Mouse (Mus musculus): ENCODE measurements around the gene Acot4. TPM values are rescaled to one million over a fixed set of nuclear protein-coding genes. Genes with fewer than 3 reads are reported as not detected.
"Not testable (repeated sequence)": the region's sequence is repeated elsewhere in the genome, so short reads cannot be mapped to it uniquely, and the experiment has no call there.

Acot4 gene
- polyA plus RNA-seq, 1 experiment from 2014 or later, result 6.0 TPM

DNA sequence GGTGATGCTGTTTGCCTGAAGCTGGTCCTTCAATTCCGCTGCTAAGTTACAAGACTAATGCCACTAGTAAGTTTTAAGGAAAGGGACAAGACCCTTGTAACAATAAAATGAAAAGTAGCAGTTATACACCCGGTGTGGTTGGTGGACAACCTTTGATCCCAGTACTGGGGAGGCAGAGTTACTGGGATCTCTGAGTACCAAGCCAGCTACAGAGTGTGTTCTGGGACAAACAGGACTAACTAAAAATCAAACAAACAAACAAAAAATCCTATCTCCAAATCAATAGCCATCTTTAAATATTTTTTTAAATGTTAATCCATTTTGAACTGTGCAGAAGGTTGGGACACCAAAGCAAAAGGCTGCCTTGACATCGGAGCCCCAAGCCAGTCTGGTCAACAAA is 28.0 kb upstream of the Acot4 start:
- Histone ChIP-seq H3K4me2 (peak overlapping the region; percentile 73), H3K36me3 (no peaks in the 10 kb centered on the region; the same call in none of the 2 replicates), H3K27ac (no peak overlapping the region), H3K4me3 (replicated peaks) (peak overlapping the region; percentile 53), H3K27me3 (no peaks in the 10 kb centered on the region), H3K9ac (peak overlapping the region; percentile 50; the same call in 1 of the 2 replicates), H3K9me3 (replicated peaks) (no peaks in the 10 kb centered on the region), H3K4me1 (peaks cover 43% of the 10 kb centered on the region)
- WGBS, result 75% methylated on average over 3 of the region's 3 CpGs
- no peak for ATAC-seq (replicated peaks; ENCODE audit: low FRiP score)

DNA sequence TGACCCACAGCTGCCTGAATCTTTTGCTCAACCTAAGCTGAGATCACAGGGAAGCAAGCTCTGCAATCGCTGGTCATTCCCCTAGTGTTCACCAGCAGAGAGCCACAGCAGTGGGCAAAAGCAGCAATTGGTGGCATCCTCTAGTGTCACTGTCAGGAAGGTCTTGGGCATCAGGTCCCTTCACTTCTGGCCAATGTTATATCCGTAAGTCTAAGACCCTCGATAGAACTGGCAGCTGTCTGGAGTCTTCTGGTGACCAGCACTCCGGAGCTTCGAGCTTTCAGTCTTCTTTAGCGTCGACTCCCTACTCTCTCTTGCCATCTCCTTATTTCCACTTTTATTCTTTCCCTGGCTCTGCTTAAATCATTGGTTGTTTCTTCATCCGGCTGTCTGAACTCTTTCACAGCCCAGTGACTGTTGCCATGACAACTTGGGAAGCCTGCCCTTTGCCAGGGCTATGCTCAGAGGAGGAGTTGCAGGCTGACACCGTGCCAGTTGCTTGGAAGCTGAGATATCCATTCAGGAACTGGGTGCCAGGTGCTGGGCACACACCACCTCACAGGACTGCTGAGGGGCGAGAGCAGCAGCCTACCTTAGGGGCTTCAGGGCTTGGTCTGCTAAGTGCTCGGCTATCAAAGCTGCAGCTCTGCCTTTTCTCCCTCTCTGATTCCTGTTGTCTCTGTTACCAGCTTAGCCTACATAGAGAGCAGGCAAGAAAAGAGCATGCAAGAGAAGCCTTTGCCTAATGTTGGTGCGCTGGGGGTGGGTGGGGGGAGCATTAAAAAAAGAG is 26.7 kb upstream of the Acot4 start:
- Histone ChIP-seq H3K27ac (peak overlapping the region; percentile 75), H3K9me3 (replicated peaks) (no peaks in the 10 kb centered on the region), H3K27me3 (no peaks in the 10 kb centered on the region), H3K9ac (no peak overlapping the region), H3K4me1 (peaks cover 50% of the 10 kb centered on the region), H3K4me3 (replicated peaks) (peak overlapping the region; percentile 53), H3K4me2 (peak overlapping the region; percentile 73), H3K36me3 (peaks cover 4% of the 10 kb centered on the region)
- WGBS, result 30% methylated on average over 12 of the region's 12 CpGs
- ATAC-seq (replicated peaks; ENCODE audit: low FRiP score), result peak; percentile 84

GRCm38 (mm10) chr12:84013130-84013529 is 25.0 kb upstream of the Acot4 start:
- Histone ChIP-seq H3K9ac (no peak overlapping the region), H3K27me3 (no peaks in the 10 kb centered on the region), H3K4me3 (replicated peaks) (no peak overlapping the region), H3K4me2 (no peak overlapping the region), H3K36me3 (peaks cover 10% of the 10 kb centered on the region), H3K4me1 (peaks cover 50% of the 10 kb centered on the region), H3K9me3 (replicated peaks) (no peaks in the 10 kb centered on the region), H3K27ac (no peak overlapping the region)
- ATAC-seq (replicated peaks; ENCODE audit: low FRiP score), result no peak
- whole genome bisulfite sequencing, result 80% methylated on average over 6 of the region's 6 CpGs

GRCm38 (mm10) chr12:84013701-84014100 is 24.5 kb upstream of the Acot4 start:
- Histone ChIP-seq H3K27me3 (no peaks in the 10 kb centered on the region), H3K9me3 (replicated peaks) (no peaks in the 10 kb centered on the region), H3K4me3 (replicated peaks) (no peak overlapping the region), H3K9ac (no peak overlapping the region), H3K4me2 (no peak overlapping the region), H3K4me1 (peaks cover 46% of the 10 kb centered on the region), H3K27ac (no peak overlapping the region), H3K36me3 (peaks cover 10% of the 10 kb centered on the region)
- WGBS, result 91% methylated on average over 7 of the region's 7 CpGs
- ATAC-seq (replicated peaks; ENCODE audit: low FRiP score), result no peak

- not testable (repeated sequence) for H3K4me2 ChIP-seq; H3K4me3 ChIP-seq (replicated peaks); H3K9me3 ChIP-seq (replicated peaks); H3K9ac ChIP-seq; H3K27me3 ChIP-seq; H3K36me3 ChIP-seq; H3K27ac ChIP-seq; H3K4me1 ChIP-seq
- ATAC-seq (replicated peaks; ENCODE audit: low FRiP score), result peak; percentile 65
- WGBS, result 26% methylated on average over 7 of the region's 7 CpGs
Measured at GRCm38 (mm10) chr12:84020528-84020927, 17.7 kb upstream of the Acot4 start.

- H3K27me3 ChIP-seq; H3K4me2 ChIP-seq; H3K9ac ChIP-seq; H3K4me1 ChIP-seq; ATAC-seq (replicated peaks; ENCODE audit: low FRiP score); H3K9me3 ChIP-seq (replicated peaks); H3K27ac ChIP-seq; H3K36me3 ChIP-seq; H3K4me3 ChIP-seq (replicated peaks): not testable (repeated sequence)
- WGBS, result 97% methylated on average over 4 of the region's 4 CpGs
Measured at GRCm38 (mm10) chr12:84022266-84022665, 15.9 kb upstream of the Acot4 start.

DNA sequence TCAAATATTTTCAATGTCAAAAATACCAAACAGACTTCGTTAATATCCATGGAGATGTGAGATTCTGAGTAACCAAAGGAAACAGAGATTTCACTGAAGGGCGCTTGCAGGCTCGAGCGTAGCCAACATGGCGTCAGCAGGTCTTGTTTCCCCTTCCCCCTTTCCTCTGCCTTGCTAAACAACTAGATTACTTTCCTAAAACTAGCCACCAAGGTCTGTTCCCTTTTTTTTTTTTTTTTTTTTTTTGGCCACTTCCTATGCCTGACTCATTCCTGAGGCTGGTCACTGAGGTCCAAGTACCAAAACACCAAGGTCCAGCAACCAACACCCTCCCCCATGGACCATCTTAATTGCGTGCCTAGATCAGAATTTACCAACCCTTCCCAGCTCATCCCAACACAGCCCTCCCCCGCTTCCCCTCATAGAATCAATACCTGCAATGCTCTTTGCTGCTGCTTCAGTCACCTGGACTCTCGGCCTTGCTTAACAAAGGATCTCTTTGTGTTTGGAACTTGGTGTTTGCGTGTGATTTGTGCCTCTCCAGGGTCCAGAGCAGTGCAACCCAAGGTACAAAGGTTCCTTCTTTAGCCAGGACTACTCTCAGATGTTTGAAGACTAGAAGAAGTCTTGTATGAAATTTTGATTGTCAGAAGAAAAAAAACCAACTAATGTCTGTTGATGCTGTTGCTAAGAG is 15.0 kb upstream of the Acot4 start:
- Histone ChIP-seq H3K9me3 (replicated peaks) (no peaks in the 10 kb centered on the region), H3K36me3 (no peaks in the 10 kb centered on the region), H3K9ac (no peak overlapping the region), H3K27me3 (no peaks in the 10 kb centered on the region), H3K27ac (no peak overlapping the region), H3K4me2 (no peak overlapping the region), H3K4me1 (0 out of 2 replicates have a peak, but pooled peaks cover 3% of the 10 kb centered on the region), H3K4me3 (replicated peaks) (no peak overlapping the region)
- ATAC-seq (replicated peaks; ENCODE audit: low FRiP score), result no peak
- WGBS, result 80% methylated on average over 9 of the region's 9 CpGs

- Histone ChIP-seq H3K27ac (no peak overlapping the region), H3K4me2 (no peak overlapping the region), H3K4me1 (no peaks in the 10 kb centered on the region), H3K36me3 (no peaks in the 10 kb centered on the region), H3K9me3 (replicated peaks) (no peaks in the 10 kb centered on the region), H3K27me3 (no peaks in the 10 kb centered on the region), H3K9ac (no peak overlapping the region), H3K4me3 (replicated peaks) (no peak overlapping the region)
- WGBS, result 74% methylated on average over 7 of the region's 7 CpGs
- no peak for ATAC-seq (replicated peaks; ENCODE audit: low FRiP score)
Measured at GRCm38 (mm10) chr12:84025888-84026287, 12.3 kb upstream of the Acot4 start.

DNA sequence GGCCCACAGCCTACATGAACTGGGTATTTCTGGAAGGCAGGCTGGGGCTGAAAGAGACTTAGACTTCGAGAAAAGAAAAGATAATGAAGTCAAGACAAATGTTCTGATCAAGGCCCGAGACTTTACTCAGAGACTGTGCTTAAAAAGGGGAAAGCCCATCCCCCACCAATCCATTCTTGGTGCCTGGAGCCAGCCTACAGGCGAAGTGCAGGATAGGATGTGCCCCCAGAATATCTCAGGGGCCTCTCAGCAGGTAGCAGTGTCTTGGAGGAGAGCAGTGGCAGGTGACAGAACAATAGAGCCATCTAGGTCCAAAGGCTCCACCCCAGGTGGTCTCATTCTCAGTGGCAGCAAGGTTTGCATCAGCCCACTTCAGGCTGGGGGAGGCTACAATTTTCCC is 9.9 kb upstream of the Acot4 start:
- not testable (repeated sequence) for H3K27ac ChIP-seq; ATAC-seq (replicated peaks; ENCODE audit: low FRiP score); H3K4me1 ChIP-seq; H3K9me3 ChIP-seq (replicated peaks); H3K27me3 ChIP-seq; H3K9ac ChIP-seq; H3K36me3 ChIP-seq; H3K4me2 ChIP-seq; H3K4me3 ChIP-seq (replicated peaks)
- WGBS, result 62% methylated on average over 3 of the region's 3 CpGs

DNA sequence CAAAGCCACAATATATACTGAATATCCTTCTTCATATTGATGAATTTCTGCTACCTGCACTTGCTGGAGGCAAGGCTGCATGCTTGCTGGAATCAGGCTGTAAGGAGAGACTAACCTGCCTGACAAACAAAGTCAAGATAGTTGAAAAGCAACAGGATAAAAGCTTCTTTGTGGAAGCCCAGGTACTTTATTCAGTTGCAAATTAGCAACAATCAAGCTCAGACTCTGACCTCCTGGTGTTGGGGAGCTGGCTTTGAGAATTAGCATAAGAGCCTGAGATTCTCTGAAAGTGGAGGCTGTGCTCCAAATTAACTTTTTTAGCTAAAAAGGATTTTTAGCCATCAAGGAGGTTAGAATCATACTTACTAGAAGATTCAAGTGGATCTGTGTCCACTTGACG is 9.1 kb upstream of the Acot4 start:
- H3K4me1 ChIP-seq; H3K4me2 ChIP-seq; H3K4me3 ChIP-seq (replicated peaks); H3K9me3 ChIP-seq (replicated peaks); ATAC-seq (replicated peaks; ENCODE audit: low FRiP score); H3K27ac ChIP-seq; H3K36me3 ChIP-seq; H3K27me3 ChIP-seq; H3K9ac ChIP-seq: not testable (repeated sequence)
- WGBS, result 100% methylated on average over 1 of the region's 1 CpGs

GRCm38 (mm10) chr12:84030659-84031332 is 7.4 kb upstream of the Acot4 start:
- H3K4me3 ChIP-seq (replicated peaks), result no peak overlapping the region
- peak; percentile 70; the same call in 1 of the 2 replicates for ATAC-seq (replicated peaks; ENCODE audit: low FRiP score)
- no peak overlapping the region for H3K9ac ChIP-seq
- no peaks in the 10 kb centered on the region for H3K27me3 ChIP-seq
- H3K27ac ChIP-seq, result no peak overlapping the region
- WGBS, result 68% methylated on average over 4 of the region's 4 CpGs
- H3K4me2 ChIP-seq, result no peak overlapping the region
- no peaks in the 10 kb centered on the region for H3K4me1 ChIP-seq
- H3K36me3 ChIP-seq, result no peaks in the 10 kb centered on the region
- H3K9me3 ChIP-seq (replicated peaks), result no peaks in the 10 kb centered on the region

GRCm38 (mm10) chr12:84032854-84033253 is 5.3 kb upstream of the Acot4 start:
- Histone ChIP-seq H3K36me3 (no peaks in the 10 kb centered on the region), H3K9me3 (replicated peaks) (no peaks in the 10 kb centered on the region), H3K4me2 (no peak overlapping the region), H3K27me3 (peaks cover 5% of the 10 kb centered on the region; the same call in 1 of the 2 replicates), H3K4me3 (replicated peaks) (no peak overlapping the region), H3K4me1 (no peaks in the 10 kb centered on the region), H3K9ac (no peak overlapping the region), H3K27ac (no peak overlapping the region)
- ATAC-seq (replicated peaks; ENCODE audit: low FRiP score), result no peak
- WGBS, result 84% methylated on average over 4 of the region's 4 CpGs
